Mouse (Mus musculus) thymus, postnatal 0 days (tissue): ENCODE data around the gene Fer1l5. TPM values are rescaled to one million over a fixed set of nuclear protein-coding genes. Genes with fewer than 3 reads are reported as not detected.

ENCODE experiments used
- DNase-seq: peaks from one replicate; pipeline ENCODE4 v3.0.0-alpha.2; 2015; ENCODE audit warnings: low spot score
- polyA plus RNA-seq: library from polyadenylated mRNA; unstranded; fragments of >200 nt; fragmentation: Nextera tagmentation; extraction: Ambion mirVana; gene quantifications from 2 replicates; pipeline ENCODE4 v1.2.1, GENCODE M21; 2015

Gene Fer1l5
- polyA plus RNA-seq, 1 experiment from 2014 or later, result 0.61 TPM

GRCm38 (mm10) chr1:36429511-36429910 lies 57.4 kb downstream of the Fer1l5 start:
- peak; percentile 53 for DNase-seq

DNA sequence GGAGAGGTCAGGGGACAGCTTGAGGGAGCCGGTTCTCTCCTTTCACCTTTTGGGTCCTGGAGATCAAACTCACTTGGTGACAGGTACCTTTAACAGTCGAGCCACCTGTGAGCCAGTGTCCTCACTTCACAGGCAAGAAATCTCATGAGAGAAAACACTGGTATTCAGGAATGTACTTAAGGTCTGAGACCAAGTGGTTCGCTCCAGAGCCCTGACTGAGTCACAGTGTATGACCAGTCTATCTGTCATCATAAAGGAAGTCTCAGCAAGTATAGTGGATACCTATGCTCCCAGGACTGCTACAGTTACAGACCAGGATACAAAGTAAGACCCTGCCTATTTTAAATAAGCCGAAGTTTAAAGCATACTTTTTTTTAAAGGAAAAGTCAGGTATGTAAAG lies 60.9 kb downstream of the Fer1l5 start:
- no peak for DNase-seq

GRCm38 (mm10) chr1:36433616-36434015 lies 61.5 kb downstream of the Fer1l5 start:
- DNase-seq, result no peak

DNA sequence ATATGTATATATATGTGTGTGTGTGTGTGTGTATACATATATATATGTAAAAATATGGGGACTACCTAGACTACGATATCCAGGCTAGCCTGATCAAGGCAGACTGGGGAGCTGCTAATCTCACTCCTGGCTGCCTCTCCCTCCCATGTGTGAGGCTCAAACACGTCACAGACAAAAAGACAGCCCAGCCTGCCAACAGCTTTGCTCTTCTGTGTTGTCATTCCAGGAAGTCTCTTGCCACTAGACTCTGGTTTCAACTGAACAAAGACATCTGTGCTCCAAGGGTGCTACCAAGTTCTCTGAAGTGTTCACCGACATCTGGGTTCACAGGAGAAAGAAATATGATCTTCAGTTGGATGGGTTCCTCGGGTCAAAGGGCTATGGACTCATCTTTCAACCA lies 63.0 kb downstream of the Fer1l5 start:
- peak; percentile 86 for DNase-seq

DNA sequence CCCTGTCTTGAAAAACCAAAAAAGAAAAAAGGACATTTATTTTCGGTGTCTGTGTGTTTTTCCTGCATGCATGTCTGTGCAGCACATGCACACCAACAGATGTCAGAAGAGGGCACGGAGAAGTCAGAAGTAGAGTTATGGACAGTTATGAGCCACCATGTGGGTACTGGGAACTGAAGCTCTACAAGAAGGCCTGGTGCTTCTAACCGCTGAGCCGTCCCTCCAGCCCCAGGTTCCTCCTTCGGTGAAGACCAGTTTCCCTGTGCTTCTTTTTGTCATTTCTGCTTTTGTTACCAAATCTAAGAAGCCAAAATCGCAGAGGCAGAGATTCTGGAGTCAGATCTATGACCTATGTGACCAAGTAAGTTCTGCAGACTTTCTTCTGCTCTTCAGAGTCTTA lies 64.4 kb downstream of the Fer1l5 start:
- DNase-seq, result no peak

- no peak for DNase-seq
These were observed 65.1 kb downstream of the Fer1l5 start for GRCm38 (mm10) chr1:36437223-36437622.

- no peak for DNase-seq
These were observed 69.0 kb downstream of the Fer1l5 start for GRCm38 (mm10) chr1:36441101-36441500.

GRCm38 (mm10) chr1:36444471-36445464 lies 72.7 kb downstream of the Fer1l5 start, which contains the start of gene Lman2l:
Lman2l (minus strand) TSS chr1:36445271.
- DNase-seq, result peak; percentile 96

DNA sequence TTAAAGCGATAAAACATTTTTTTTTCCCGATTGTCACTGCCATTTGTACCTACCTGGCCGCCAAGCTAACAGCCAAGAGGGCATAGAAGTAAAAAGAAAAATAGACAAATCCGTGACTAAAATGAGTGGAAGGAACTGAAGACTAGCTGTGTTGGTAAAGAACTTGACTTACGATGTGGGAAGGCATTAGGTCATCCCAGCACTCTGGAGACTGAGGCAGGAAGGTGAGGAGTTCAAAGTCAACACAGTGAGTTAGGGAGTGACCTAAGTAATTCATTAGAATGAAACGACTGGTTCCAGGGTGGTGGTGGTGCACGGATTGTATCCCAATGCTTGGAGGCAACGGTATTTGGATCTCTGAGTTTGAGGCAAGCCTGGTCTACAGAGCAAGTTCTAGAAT lies 73.4 kb downstream of the Fer1l5 start:
- no peak for DNase-seq

GRCm38 (mm10) chr1:36446106-36446824 lies 74.2 kb downstream of the Fer1l5 start:
- DNase-seq, result peak; percentile 43

DNA sequence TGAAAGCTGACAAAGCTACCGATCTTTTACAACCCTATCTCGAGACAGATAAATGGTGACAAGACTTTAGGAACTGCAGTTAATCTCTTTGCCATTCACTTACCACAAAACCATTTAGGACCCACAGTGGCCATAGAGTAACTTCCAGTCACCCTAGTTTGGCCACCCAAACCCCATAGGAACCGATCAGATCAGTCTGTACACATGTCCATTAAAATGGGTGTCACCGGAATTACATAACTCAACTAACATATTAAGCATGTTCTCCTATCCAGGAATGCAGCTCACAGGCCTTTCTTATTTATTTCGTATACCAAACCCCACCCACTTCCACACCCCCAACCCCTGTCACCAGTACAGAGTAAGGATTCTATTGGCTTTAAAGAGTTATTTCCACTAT lies 74.8 kb downstream of the Fer1l5 start:
- no peak for DNase-seq

DNA sequence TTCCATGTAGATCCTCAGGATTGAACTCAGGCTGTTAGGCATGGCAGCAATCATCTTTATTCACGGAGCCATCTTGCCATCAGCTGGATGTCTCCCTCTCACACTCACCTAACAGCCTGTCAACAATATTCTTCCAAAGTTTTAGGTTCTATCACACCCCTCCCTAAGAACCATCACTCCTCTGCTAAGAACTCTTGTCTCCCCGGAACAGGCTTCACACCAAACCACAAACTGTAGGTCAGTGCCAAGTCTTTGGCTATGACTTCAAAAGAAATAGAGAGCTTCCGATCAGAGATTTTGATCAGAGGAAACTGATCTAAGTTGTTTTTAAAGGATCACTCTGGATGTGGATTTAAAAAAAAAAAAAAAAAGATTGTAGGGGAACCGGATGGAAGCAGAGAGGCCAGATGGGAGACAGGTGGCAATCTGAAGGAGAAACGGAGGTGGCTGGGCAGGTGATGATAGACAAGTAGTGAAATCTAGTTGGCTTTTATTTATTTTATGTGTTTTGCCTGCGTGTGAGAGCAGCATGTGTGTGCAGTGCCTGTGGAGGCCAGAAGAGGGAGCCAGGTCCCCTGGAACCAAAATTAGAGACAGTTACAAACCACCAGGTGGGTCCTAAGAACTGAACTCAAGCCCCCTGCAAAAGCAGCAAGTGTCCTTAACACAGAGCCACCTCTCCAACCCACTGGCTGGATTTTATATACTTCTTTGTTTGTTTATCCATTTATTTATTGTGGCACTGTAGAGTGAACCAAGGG lies 82.1 kb downstream of the Fer1l5 start:
- DNase-seq, result no peak

DNA sequence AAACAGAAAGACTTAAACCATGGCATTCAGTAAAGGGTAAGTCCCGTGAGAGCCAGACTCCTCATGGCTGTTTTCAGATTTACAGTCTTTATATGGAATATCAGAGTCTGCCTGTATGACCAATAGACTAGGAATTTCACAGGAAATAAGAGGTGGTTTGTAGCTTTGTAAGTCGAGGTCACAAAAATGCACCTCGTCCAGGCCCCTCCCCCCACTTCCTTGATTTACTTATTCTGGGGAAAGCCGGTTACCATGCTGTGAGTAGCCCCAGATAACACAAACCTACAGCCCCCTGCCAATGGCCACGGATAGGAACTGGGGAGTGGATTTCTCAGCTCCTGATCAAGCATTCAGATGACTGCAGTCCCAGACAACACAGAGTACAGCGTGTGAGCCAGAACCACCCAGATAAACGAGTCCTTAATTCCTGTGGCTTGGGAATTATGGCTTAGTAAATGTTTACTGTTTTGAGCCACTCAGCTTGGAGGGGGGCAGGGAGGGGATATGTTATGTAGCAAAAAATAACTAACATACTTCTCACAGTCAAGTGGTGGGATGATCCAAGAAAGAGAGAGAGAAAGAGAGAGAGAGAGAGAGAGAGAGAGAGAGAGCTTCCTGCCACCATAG lies 85.4 kb downstream of the Fer1l5 start:
- DNase-seq, result no peak

GRCm38 (mm10) chr1:36458169-36458568 lies 86.1 kb downstream of the Fer1l5 start:
- no peak for DNase-seq

- DNase-seq, result no peak
These were observed 89.7 kb downstream of the Fer1l5 start for GRCm38 (mm10) chr1:36461829-36462228.

GRCm38 (mm10) chr1:36465641-36466160 lies 93.6 kb downstream of the Fer1l5 start:
- DNase-seq, result no peak

GRCm38 (mm10) chr1:36467446-36467845 lies 95.4 kb downstream of the Fer1l5 start:
- no peak for DNase-seq

GRCm38 (mm10) chr1:36469811-36470444 lies 97.8 kb downstream of the Fer1l5 start:
- DNase-seq, result no peak

DNA sequence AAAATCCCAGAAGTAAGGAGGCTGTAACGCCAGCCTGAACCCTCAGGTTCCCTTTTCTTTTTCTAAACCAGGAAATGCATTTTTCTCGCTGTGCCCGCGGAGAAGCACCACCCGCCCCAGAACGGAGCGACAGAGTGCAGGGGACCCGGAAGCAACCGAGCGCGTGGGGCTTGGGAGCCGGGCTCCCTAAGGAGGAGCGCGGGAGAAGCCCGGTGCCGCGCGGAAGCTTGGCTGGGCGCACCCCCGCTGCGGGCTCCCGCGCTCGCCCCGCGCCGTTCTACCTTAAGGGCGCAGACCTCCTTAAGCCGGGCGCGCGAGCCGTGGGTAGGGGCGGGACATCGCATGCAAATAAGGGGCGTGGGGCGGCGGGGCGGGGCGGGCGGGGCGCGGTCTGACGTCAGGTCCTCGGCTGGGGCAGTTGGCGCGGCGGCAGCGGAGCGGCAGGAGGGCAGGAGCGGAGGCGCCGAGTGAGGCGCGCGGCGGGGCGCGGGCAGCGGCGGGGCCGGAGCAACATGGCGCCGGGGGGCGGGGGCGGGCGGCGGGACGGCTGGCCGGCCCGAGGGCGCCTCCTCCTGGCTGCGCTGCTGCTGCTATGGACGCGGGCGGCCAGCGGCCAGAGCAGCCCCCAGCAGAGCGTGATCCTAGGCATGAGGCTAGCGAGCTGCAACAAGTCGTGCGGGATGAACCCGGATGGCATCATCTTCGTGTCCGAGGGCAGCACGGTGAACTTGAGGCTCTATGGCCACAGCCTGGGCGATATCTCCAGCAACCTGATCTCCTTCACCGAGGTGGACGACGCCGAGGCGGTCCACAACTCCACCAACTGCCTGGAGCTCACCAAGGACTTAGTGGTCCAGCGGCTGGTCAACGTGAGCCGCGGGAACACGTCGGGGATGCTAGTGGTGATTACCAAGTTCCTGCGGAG lies 99.4 kb downstream of the Fer1l5 start, which contains the start of gene Cnnm4:
Gene Cnnm4 (plus strand): TSS at position 440 of the 925 bp plus-strand sequence.
- DNase-seq, result peak; percentile 92
